Mouse (Mus musculus) liver, embryonic 11.5 days (tissue): ENCODE results near the gene Cers1. TPM values are rescaled to one million over a fixed set of nuclear protein-coding genes. Genes with fewer than 3 reads are reported as not detected.

Experiments used
- ATAC-seq: fragments of 200-750 bp; cut with Nextera tagmentation; replicated peaks from 2 replicates; pipeline ENCODE4 v1.8.0; 2017; ENCODE audit warnings: moderate number of reproducible peaks, mild to moderate bottlenecking, moderate TSS enrichment, moderate library complexity; ENCODE audit not compliant: low FRiP score
- DNase-seq: peaks from one replicate; pipeline ENCODE4 v3.0.0-alpha.2; 2017; ENCODE audit warnings: low spot score
- H3K27ac ChIP-seq: fragments of 300-500 bp; sonication (generic); 2 replicates; pipeline ENCODE4 v1.5.1; 2014; ENCODE audit warnings: mild to moderate bottlenecking, low read depth, low read length, control low read depth
- H3K27me3 ChIP-seq: fragments of 300-500 bp; sonication (generic); replicated peaks from 2 replicates; pipeline ENCODE4 v1.6.1; 2014; ENCODE audit warnings: low read length, mixed read lengths; ENCODE audit not compliant: control insufficient read depth, insufficient read depth
- H3K36me3 ChIP-seq: fragments of 300-500 bp; sonication (generic); 2 replicates; pipeline ENCODE4 v1.6.1; 2014; ENCODE audit warnings: mild to moderate bottlenecking, low read length, moderate library complexity, mixed read lengths; ENCODE audit not compliant: control insufficient read depth, insufficient read depth
- H3K4me1 ChIP-seq: fragments of 300-500 bp; sonication (generic); replicated peaks from 2 replicates; pipeline ENCODE4 v1.6.1; 2014; ENCODE audit warnings: low read length, mixed read lengths; ENCODE audit not compliant: control insufficient read depth, insufficient read depth
- H3K4me2 ChIP-seq: fragments of 300-500 bp; sonication (generic); 2 replicates; pipeline ENCODE4 v1.6.1; 2014; ENCODE audit warnings: mild to moderate bottlenecking, control low read depth, moderate library complexity
- H3K4me3 ChIP-seq: fragments of 300-500 bp; sonication (generic); 2 replicates; pipeline ENCODE4 v1.5.1; 2014; ENCODE audit warnings: low read depth, low read length, control low read depth
- H3K9ac ChIP-seq: fragments of 300-500 bp; sonication (generic); 2 replicates; pipeline ENCODE4 v1.6.1; 2014; ENCODE audit warnings: low read depth, low read length, control low read depth
- H3K9me3 ChIP-seq: fragments of 300-500 bp; sonication (generic); 2 replicates; pipeline ENCODE4 v1.6.1; 2016; ENCODE audit warnings: low read length, inconsistent platforms, mixed read lengths; ENCODE audit not compliant: control insufficient read depth
- WGBS: fragments of 180-500 bp; shearing (Covaris S2); extraction: QIAGEN DNeasy Blood & Tissue Kit; methylation state at CpG from one replicate; pipeline ENCODE4 v1.1.7; 2014; 5-methylcytosine and 5-hydroxymethylcytosine counted together
- polyA plus RNA-seq: library from polyadenylated mRNA; unstranded; fragments of >200 nt; fragmentation: Nextera tagmentation; extraction: Ambion mirVana; gene quantifications from 2 replicates; pipeline ENCODE4 v1.2.1, GENCODE M21; 2014

Gene Cers1
- polyA plus RNA-seq, 1 experiment from 2014 or later: 1.1 TPM

DNA sequence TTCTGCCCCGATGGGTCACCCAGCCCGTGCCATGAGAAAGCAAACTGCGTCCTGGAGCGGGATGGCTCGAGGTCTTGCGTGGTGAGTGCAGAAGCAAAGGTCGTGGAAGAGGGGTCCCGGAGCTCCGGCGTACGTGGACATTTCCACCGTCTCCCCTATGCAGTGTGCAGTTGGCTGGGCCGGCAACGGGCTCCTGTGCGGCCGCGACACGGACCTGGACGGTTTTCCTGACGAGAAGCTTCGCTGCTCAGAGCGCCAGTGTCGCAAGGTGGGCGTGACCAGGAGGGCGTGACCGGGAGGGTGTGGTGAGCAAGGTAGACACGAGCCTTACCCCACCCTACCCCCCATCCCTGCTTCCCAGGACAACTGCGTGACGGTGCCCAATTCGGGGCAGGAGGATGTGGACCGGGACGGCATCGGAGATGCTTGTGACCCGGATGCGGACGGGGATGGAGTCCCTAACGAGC, 60.7 kb downstream of the Cers1 start:
- Histone ChIP-seq H3K36me3 (no peaks in the 10 kb centered on the region), H3K4me2 (peak overlapping the region; percentile 39; the same call in 1 of the 2 replicates), H3K4me3 (0 out of 2 replicates have a peak overlapping the region, but pooled peaks have one; percentile 21), H3K27ac (no peak overlapping the region), H3K9me3 (no peaks in the 10 kb centered on the region), H3K27me3 (peaks cover 92% of the 10 kb centered on the region), H3K4me1 (peaks cover 32% of the 10 kb centered on the region), H3K9ac (no peak overlapping the region)
- ATAC-seq: no peak
- WGBS: 11% methylated on average over 37 of the region's 37 CpGs
- DNase-seq: no peak

DNA sequence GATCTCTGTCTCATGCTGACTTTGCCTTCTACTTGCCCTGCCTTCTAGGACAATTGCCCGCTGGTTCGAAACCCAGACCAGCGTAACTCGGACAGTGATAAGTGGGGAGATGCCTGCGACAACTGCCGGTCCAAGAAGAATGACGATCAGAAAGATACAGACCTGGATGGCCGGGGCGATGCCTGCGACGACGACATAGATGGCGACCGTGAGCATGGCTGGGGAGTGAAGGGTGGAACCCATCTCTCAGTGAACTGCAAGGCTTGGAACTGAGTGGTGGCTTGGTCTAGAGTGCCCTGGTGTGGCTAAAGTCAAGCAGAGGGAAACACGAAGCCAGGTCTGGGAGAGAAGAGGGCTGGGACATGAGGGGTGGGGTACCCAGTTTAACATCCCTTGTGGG, 61.5 kb downstream of the Cers1 start:
- no peak overlapping the region for H3K4me3 ChIP-seq
- no peak overlapping the region for H3K4me2 ChIP-seq
- H3K27ac ChIP-seq: no peak overlapping the region
- H3K9ac ChIP-seq: no peak overlapping the region
- no peak for ATAC-seq
- peaks cover 32% of the 10 kb centered on the region for H3K4me1 ChIP-seq
- 12% methylated on average over 15 of the region's 15 CpGs for WGBS
- no peaks in the 10 kb centered on the region for H3K9me3 ChIP-seq
- no peak for DNase-seq
- peaks cover 88% of the 10 kb centered on the region for H3K27me3 ChIP-seq
- H3K36me3 ChIP-seq: no peaks in the 10 kb centered on the region

DNA sequence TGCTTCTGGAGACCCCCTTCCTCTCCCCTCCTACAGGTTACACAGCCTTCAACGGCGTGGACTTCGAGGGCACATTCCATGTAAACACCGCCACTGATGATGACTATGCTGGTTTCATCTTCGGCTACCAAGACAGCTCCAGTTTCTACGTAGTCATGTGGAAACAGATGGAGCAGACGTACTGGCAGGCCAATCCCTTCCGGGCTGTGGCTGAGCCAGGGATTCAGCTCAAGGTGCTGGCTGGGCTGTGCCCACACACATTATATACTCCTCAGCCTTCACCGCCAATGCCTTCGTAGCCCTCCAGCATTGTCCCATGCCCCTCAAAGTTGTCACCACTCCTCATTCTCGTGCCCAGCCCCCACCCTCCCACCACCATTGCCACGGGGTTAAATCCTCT, 64.5 kb downstream of the Cers1 start:
- 84% methylated on average over 12 of the region's 12 CpGs for WGBS
- no peak overlapping the region for H3K27ac ChIP-seq

More for the DNA sequence above, 64.5 kb downstream of the Cers1 start:
- no peak overlapping the region for H3K4me2 ChIP-seq
- H3K4me3 ChIP-seq: no peak overlapping the region
- DNase-seq (no peak), ATAC-seq (no peak)
- peaks cover 57% of the 10 kb centered on the region for H3K27me3 ChIP-seq
- H3K36me3 ChIP-seq: no peaks in the 10 kb centered on the region
- H3K9ac ChIP-seq: no peak overlapping the region
- no peaks in the 10 kb centered on the region for H3K9me3 ChIP-seq
- H3K4me1 ChIP-seq: peaks cover 14% of the 10 kb centered on the region

Other genes with a start within 250 kb of the Cers1 start
- gene Tm6sf2, start 242.9 kb upstream of the Cers1 start, polyA plus RNA-seq: 0.60 and 0.82 TPM in 2 replicates
- 0.27 and 0.64 TPM in 2 replicates for gene Hapln4, start 232.3 kb upstream of the Cers1 start, polyA plus RNA-seq
- 0.08 and 0.15 TPM in 2 replicates for gene Ncan, start 194.9 kb upstream of the Cers1 start, polyA plus RNA-seq
- 32.9 and 35.4 TPM in 2 replicates for gene Nr2c2ap, start 184.4 kb upstream of the Cers1 start, polyA plus RNA-seq
- 15.2 and 16.7 TPM in 2 replicates for gene Rfxank, start 176.6 kb upstream of the Cers1 start, polyA plus RNA-seq
- 38.6 and 46.2 TPM in 2 replicates for gene Borcs8, start 176.3 kb upstream of the Cers1 start, polyA plus RNA-seq
- 0.45 and 0.51 TPM in 2 replicates for gene Mef2b, start 176.1 kb upstream of the Cers1 start, polyA plus RNA-seq
- gene Tmem161a, start 143.4 kb upstream of the Cers1 start, polyA plus RNA-seq: 53.1 and 53.4 TPM in 2 replicates
- 7.1 and 7.9 TPM in 2 replicates for gene Slc25a42, start 103.5 kb upstream of the Cers1 start, polyA plus RNA-seq
- gene Sugp2, start 81.5 kb upstream of the Cers1 start, polyA plus RNA-seq: 33.0 and 40.8 TPM in 2 replicates
- 34.8 and 35.0 TPM in 2 replicates for gene Armc6, start 81.3 kb upstream of the Cers1 start, polyA plus RNA-seq
- gene Homer3, start 32.9 kb upstream of the Cers1 start, polyA plus RNA-seq: 33.9 and 37.9 TPM in 2 replicates
- gene Ddx49, start 13.3 kb upstream of the Cers1 start, polyA plus RNA-seq: 56.5 and 59.1 TPM in 2 replicates
- 281 and 298 TPM in 2 replicates for gene Cope, start 13.3 kb upstream of the Cers1 start, polyA plus RNA-seq
- 1.6 and 2.6 TPM in 2 replicates for gene Gdf1, start 14.0 kb downstream of the Cers1 start, polyA plus RNA-seq
- gene Upf1, start 37.5 kb downstream of the Cers1 start, polyA plus RNA-seq: 21.1 and 23.7 TPM in 2 replicates
- 0.43 and 0.48 TPM in 2 replicates for gene Comp, start 57.8 kb downstream of the Cers1 start, polyA plus RNA-seq
- gene Crtc1, start 123.8 kb downstream of the Cers1 start, polyA plus RNA-seq: 11.3 and 13.1 TPM in 2 replicates
- 13.0 and 16.8 TPM in 2 replicates for gene Klhl26, start 161.2 kb downstream of the Cers1 start, polyA plus RNA-seq
- 0.87 and 1.1 TPM in 2 replicates for gene Tmem59l, start 171.6 kb downstream of the Cers1 start, polyA plus RNA-seq
- 3.8 and 5.4 TPM in 2 replicates for gene Crlf1, start 177.4 kb downstream of the Cers1 start, polyA plus RNA-seq
- 113 and 120 TPM in 2 replicates for gene Rex1bd, start 191.0 kb downstream of the Cers1 start, polyA plus RNA-seq
- 1,024 and 1,077 TPM in 2 replicates for gene Uba52, start 195.0 kb downstream of the Cers1 start, polyA plus RNA-seq
- 261 and 285 TPM in 2 replicates for gene Fkbp8, start 211.9 kb downstream of the Cers1 start, polyA plus RNA-seq
- gene Kxd1, start 212.2 kb downstream of the Cers1 start, polyA plus RNA-seq: 68.8 and 75.2 TPM in 2 replicates
- 20.3 and 20.7 TPM in 2 replicates for gene Ell, start 223.7 kb downstream of the Cers1 start, polyA plus RNA-seq